Mouse (Mus musculus): Measurements from ENCODE around the gene Smpd3.

Smpd3 gene

GRCm38 (mm10) chr8:106337852-106338521 lies at the start of gene Smpd3:
Smpd3 (minus strand) TSS chr8:106337988.
- DNase-seq (ENCODE audit: low spot score) = peak; percentile 99

DNA sequence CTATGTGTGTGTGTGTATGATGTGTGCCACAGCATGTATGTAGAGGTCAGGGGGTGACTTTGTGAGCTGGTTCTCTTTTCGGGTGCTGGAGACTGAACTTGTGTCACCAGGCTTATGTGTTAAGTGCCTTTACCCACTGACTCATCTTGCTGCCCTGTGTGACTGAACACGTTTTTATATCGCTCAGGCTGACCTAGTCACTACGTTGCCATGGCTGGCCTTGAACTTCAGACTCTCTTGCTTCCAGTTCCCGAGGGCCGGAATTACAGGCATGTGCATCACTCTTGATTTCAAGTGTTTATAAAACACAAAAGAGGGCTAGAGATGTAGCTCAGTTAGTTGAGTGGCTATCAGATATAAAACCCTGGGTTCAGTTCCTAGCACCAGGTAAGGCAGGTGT lies 43.2 kb upstream of the Smpd3 start:
- no peak for DNase-seq (ENCODE audit: low spot score)

- DNase-seq (ENCODE audit: low spot score) = no peak
Measured at GRCm38 (mm10) chr8:106379357-106379756, 41.6 kb upstream of the Smpd3 start.

GRCm38 (mm10) chr8:106378501-106379048 lies 40.8 kb upstream of the Smpd3 start:
- DNase-seq (ENCODE audit: low spot score) = no peak

DNA sequence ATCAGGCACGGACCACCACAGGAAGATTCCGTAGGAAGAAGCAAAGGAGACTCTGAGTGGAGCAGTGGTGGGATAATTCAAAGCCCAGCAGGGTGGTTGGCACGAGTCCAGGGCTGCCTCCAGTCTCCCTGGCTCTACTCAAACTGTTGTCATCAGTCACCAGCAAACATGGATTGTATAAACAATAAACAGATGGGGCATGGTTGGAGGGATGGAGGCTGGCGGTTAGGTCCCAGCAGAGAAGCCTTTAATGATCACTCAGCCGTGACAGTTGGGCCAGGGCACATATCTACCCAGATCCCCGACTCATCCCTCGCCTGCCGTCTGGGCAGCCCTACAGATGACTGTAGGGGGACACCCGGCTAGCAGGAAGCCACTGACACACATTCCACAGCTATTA lies 39.1 kb upstream of the Smpd3 start:
- peak; percentile 35 for DNase-seq (ENCODE audit: low spot score)

GRCm38 (mm10) chr8:106375957-106376356 lies 38.2 kb upstream of the Smpd3 start:
- no peak for DNase-seq (ENCODE audit: low spot score)

DNA sequence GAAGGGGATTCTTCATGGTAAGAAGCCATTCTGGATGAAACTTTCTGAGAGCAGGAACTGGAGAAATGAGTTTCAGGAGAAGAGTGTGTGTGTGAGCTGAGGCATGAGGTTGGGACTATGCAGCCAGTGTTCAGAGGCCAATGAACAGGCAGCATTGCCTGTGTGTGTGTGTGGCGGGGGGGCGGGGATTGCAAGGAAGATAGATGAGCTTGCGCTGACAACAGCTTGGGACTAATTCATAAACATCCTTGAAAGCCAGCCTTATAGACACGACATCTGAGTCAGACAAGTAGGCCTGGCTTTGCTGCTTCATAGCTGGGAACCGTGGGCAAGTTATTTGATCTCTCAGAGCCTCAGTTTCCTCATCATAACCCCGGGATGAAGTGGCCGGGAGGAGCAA lies 31.3 kb upstream of the Smpd3 start:
- DNase-seq (ENCODE audit: low spot score) = no peak

- no peak for DNase-seq (ENCODE audit: low spot score)
Measured at GRCm38 (mm10) chr8:106368501-106368900, 30.7 kb upstream of the Smpd3 start.

DNA sequence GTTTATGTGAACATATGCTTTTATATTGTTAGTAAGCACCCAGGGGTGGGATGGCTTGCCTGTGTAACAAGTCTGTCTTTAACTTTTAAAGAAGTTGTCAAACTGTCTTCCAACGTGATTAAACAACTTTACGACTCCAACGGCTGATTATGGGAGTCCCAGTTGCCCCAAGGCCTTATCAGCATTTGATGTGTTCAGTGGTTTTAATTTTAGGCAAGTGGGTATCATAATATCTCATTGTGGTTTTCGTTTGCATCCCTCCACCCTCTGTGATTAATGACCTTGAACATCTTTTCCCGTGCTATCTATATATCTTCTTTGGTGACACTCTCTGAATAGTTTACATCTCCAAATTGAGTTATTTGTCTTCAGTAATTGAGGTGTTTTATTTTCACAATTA lies 27.0 kb upstream of the Smpd3 start:
- no peak for DNase-seq (ENCODE audit: low spot score)

GRCm38 (mm10) chr8:106364278-106364677 lies 26.5 kb upstream of the Smpd3 start:
- no peak for DNase-seq (ENCODE audit: low spot score)

GRCm38 (mm10) chr8:106363321-106363720 lies 25.5 kb upstream of the Smpd3 start:
- DNase-seq (ENCODE audit: low spot score) = no peak

DNA sequence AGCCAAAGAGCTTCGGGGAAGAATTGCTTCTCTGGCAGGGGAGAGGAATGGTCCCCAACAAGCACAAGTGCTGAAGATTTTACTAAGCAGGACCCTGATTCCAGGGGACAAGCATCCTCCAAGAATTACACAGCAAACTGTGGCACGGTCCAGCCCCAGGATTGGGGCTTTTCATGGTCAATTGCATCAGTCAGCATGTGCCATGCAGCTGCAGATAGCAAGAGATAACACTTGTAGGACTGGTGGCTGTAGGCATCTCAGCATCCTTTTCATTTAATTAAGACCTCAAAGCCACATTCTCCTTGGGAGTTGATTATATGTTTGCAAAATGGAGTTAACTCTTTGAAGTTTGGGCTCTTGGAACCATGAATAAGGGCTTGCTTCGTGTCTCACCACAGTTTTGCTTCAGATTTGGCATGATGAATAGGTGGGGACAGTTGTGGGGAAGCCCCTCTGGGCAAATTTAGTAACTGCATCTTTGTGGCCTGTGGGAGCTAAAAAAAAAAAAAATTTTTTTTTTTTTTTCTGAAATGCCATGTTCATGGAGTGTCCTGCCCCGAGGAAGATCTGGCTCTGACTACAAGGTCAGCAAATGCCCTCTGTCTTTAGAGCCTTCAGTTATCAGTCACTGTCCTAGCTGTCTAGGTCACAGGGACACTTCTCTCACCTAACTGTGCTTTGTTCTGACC lies 22.0 kb upstream of the Smpd3 start:
- no peak for DNase-seq (ENCODE audit: low spot score)

DNA sequence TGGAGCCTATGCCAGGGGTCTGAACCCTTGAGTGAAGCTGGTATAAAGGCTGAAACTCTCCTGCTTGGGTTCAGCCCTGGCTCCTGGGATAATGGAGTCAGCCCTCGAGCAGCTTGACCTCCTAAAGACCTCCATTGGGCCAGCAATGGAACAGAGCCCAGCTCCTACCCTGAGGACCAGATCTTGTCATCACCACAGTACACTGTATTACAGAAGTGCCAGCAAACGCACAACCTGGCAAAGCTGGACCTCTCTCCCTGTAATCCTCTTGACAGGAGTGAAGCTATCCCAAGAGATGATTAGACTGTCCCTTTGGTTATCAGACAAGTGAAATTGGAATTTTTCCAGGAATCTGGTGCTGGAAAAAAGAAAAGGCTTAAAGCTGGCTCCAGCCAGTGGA lies 13.3 kb upstream of the Smpd3 start:
- no peak for DNase-seq (ENCODE audit: low spot score)

DNA sequence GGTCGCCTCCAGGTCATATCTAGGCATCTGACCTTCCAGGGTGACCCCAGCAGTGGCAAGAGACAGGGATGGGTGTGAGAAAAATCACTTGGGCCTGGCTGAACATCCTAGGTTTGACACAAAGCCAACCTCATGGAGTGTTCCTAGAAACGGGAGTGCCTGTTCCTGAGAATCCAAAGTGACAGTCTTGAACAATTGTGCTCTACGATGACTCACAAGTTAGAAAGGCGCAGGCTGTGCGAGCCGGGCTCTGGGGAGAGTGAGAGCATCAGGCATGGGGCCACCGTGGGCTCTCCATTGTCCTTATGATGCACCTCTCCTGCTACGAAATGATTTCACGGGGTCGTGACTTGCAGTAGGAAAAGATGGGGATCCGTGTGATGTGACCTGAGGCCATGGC lies 11.6 kb upstream of the Smpd3 start:
- DNase-seq (ENCODE audit: low spot score) = peak; percentile 2

DNA sequence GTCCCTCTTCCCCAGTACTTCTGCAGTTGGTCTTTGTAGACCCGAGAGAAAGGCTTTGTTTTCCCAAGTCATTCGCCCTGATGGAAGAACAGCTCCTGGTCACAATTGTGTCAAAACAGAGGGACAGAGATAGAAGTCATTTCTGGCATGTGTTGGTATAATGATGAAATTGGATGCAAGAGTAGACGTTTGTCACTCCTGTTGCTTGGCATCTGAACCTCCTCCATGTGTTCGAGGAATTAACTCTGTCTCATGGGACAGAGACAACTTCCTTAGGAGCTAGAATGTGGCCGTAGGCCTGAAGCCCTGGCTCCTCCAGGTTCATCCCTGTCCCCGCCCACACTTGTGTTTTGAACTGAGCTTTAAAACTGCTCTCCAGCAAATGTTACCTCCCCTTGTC lies 8.3 kb upstream of the Smpd3 start:
- DNase-seq (ENCODE audit: low spot score) = no peak

DNA sequence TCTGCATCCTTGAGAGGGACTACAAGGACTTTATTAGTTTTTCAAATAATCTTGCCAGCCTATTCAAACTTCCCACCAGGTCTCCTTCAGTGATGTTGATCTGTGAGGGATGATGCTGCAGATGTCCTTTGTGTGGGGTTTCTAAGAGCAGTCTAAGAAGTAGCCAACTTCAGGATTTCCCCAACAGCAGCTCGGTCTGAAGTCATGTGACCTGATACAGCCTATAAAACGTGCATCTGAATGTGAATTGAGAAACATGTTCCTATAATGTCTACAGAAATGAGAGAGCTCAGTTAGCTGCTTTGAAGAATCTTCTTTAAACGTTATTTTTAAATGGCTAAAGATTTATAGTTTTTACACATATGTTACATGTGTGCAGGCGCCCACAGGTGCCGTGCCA lies 5.7 kb upstream of the Smpd3 start:
- DNase-seq (ENCODE audit: low spot score) = no peak

GRCm38 (mm10) chr8:106342828-106343227 lies 5.0 kb upstream of the Smpd3 start:
- no peak for DNase-seq (ENCODE audit: low spot score)

DNA sequence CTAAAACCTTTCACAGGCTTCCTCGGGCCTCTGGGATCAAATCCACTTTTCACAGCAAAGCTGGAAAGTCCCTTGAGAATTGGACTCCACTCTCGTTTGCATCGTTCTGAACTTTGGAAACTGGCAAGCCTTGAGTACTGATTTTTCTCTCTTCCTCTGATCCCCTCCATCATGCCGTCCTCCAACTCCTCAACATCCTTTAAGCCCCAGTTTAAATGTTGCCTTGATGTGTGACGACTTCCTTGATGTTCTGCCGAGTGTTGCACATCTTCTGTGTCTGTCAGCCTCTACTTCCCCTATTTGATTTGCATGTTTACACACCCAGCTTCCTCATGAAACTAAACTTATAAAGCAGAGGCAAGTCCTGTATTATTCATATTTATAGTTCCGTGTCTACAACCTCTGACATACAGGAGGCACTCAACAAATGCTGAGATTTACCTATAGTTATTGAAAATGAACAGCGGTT lies 987 bp upstream of the Smpd3 start:
- peak; percentile 18 for DNase-seq (ENCODE audit: low spot score)

GRCm38 (mm10) chr8:106336561-106336960 lies 1.2 kb downstream of the Smpd3 start:
- peak; percentile 50 for DNase-seq (ENCODE audit: low spot score)

- peak; percentile 3 for DNase-seq (ENCODE audit: low spot score)
Measured at GRCm38 (mm10) chr8:106336031-106336430, 1.8 kb downstream of the Smpd3 start.

DNA sequence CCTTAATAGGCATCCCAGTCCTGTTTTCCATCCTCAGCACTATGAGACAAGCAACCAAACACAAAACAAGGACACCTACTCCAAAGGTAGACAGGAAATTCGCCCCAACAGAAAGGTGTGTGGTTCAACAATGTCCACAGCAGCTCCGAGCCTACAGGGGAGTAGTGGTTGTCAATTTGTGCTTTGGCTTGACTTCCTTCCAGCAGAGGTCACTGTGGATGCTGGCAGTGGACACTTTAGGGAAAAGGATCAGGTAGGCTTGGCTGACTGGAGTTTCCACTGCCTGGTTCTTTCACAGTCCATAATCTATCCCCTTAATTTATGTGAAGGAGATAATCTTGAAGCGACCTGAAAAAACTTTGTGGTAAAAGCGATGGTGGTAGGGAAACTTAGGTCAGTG lies 2.6 kb downstream of the Smpd3 start:
- DNase-seq (ENCODE audit: low spot score) = peak; percentile 41

- no peak for DNase-seq (ENCODE audit: low spot score)
Measured at GRCm38 (mm10) chr8:106333346-106333745, 4.4 kb downstream of the Smpd3 start.

GRCm38 (mm10) chr8:106332498-106332897 lies 5.3 kb downstream of the Smpd3 start:
- no peak for DNase-seq (ENCODE audit: low spot score)

Data from retina, embryonic 14.5 days (tissue).